Mouse (Mus musculus): Measurements from ENCODE around the gene Cdh3.

The Cdh3 gene

DNA sequence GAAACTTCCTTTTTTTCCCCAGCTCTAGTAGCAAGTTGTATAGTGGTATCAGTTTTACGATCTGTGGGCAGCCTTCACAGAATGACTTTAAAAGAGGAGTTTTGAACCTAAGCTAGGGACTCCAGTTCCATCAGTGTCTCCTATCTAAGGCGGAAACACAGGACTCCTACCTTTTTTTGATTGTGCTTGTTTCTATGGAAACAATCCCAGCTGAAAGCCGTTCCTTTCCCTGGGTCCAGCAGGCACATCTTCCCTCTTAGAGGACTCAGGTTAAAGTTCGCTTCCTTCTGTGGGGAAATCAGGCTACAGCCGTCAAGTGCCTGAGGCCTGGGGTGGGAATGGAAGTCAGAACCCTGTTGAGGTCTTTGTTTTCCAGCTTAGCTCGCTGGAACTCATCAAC, 16.0 kb downstream of the Cdh3 start:
- no peak for DNase-seq (ENCODE audit: low read depth in 1 of 2, low spot score in 2 of 2)

GRCm38 (mm10) chr8:106527241-106528036, 16.7 kb downstream of the Cdh3 start:
- no peak for DNase-seq (ENCODE audit: low read depth in 1 of 2, low spot score in 2 of 2)

DNA sequence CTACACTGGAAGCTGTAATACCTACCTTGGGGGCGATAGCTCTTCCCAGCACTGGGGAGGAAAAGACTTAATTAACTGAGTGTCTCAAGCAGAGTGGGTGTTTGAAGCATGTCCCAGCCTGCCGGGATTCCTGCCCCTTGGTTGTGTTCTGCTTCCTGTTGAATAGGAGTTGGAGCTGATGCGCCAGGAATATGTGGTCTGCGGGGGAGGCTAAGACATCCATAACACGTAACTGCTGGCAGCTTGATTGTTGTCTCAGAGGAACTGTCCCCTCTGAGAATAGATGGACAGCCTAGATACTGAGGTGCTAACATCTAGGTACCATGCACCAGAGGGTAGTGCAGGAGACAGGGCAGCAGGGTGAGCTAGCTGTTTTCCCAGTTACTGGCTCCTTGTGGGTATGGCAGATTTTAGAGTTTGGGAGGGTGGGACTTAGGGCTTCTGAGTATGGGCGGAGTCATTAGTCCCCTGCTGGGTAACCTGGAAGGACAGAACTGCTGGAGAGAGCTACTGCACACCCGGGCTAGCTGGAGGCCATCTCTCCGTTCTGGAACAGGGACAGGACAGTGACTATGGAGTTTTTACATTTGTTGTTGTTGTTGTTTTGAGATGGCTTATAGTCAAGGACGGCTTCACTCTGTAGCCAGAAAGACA, 18.0 kb downstream of the Cdh3 start:
- no peak for DNase-seq (ENCODE audit: low read depth in 1 of 2, low spot score in 2 of 2)

DNA sequence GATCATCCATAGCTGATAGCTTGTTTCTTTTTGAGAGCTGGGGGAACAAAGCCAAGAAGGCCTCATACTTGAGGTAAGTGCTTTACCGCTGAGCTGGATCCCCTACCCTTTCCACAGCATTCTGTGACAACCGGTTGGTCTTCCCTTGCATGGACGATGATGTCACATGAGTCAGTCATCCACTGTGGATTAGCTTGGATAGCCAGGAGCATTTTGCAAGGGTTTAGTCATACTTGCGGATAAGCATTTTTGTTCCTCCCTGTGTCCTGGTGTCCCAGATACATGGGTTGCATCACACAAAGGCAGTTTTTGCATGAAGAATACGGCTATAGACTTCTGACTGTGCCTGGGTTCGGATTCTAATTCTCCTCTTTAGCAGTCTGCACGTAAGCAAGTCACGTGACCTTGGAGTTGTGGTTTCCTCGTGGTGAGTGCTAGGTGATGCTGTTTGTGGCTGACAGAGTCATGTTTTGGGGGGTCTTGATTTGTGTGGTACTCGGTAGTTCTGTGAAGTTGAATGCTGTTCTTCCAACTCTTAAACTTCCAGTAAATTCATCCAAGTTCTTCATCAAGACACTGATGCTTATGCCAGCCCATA, 19.3 kb downstream of the Cdh3 start:
- no peak for DNase-seq (ENCODE audit: low read depth in 1 of 2, low spot score in 2 of 2)

DNA sequence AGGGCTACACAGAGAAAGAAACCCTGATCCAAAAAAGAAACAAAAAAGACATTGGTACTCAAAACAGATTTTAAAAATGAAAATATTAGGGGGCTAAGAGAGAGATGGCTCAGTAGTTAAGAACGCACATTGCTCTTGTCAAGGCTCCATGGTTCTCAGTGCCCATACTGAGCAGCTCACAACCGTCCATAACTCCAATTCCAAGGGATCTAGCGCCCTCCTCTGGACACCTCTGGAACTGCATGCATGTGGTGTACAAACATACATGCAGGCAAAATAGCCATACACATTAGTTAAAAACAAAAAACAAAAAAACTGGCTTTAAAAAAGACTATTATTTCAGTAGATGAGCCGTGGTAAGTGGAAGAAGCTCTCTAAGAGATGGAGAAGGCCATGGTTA, 19.9 kb downstream of the Cdh3 start:
- no peak for DNase-seq (ENCODE audit: low read depth in 1 of 2, low spot score in 2 of 2)

- DNase-seq (ENCODE audit: low read depth in 1 of 2, low spot score in 2 of 2) = no peak
These were observed 23.0 kb downstream of the Cdh3 start for GRCm38 (mm10) chr8:106533709-106534108.

DNA sequence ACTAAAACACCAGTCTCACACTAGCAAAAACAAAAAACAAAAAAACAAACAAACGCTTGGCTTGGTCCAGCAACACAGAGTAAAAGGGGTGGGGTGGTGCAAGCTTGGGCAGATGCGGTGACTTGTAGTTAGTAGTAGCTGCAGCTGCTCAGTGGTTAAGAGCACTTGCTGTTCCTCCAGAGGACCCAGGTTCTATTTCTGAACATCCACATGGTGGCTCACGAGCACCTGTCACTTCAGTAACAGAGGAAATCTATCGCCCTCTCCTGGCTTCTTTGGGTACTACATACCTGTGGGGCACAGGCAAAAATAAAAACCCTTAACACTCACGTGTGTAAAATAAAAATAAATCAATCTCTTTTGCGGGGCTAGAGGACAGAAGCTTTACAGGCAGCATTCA, 23.8 kb downstream of the Cdh3 start:
- DNase-seq (ENCODE audit: low read depth in 1 of 2, low spot score in 2 of 2) = peak in 1 of 2 experiments; percentile 18

DNA sequence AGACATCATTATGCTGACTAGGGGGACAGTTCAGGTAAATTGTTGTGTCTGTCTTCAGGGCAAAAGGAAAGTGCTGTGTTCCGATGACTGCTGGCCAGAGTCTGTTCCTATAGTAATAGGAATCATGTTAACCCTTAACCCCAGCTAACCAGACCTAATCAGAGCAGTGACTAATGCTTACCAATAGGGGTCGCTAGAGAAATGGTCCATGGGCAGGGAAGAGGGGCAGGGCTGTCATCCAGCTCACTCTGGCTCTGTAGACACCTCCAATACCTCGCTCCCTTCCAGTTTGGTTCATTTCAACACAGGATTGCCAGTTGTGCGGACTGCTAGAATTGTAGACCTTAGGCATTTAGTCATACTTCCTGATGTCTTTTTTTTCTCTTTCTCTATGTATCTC, 24.8 kb downstream of the Cdh3 start:
- DNase-seq (ENCODE audit: low read depth in 1 of 2, low spot score in 2 of 2) = no peak

- no peak for DNase-seq (ENCODE audit: low read depth in 1 of 2, low spot score in 2 of 2)
These were observed 28.5 kb downstream of the Cdh3 start for GRCm38 (mm10) chr8:106539193-106539592.

GRCm38 (mm10) chr8:106541002-106541401, 30.3 kb downstream of the Cdh3 start:
- DNase-seq (ENCODE audit: low read depth in 1 of 2, low spot score in 2 of 2) = no peak

GRCm38 (mm10) chr8:106543043-106543442, 32.4 kb downstream of the Cdh3 start:
- DNase-seq (ENCODE audit: low read depth in 1 of 2, low spot score in 2 of 2) = no peak

DNA sequence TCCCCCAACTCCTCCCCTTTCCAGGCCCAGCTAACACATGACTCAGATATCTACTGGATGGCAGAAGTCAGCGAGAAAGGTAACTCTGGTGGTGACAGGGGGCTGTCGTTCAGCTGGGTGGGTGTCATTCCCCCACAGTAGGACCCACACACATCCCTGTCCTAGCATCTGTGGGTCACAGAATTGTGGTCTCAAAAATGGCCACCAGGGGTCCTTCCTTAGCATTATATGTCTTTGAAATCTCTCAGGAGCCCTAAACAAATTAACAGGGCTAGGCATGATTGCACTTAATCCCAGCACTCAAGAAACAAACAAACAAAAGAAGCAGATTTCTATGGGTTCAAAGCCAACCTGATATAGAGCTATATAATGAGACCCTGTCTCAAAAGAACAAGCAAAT, 34.5 kb downstream of the Cdh3 start:
- peak in 1 of 2 experiments; percentile 19 for DNase-seq (ENCODE audit: low read depth in 1 of 2, low spot score in 2 of 2)

DNA sequence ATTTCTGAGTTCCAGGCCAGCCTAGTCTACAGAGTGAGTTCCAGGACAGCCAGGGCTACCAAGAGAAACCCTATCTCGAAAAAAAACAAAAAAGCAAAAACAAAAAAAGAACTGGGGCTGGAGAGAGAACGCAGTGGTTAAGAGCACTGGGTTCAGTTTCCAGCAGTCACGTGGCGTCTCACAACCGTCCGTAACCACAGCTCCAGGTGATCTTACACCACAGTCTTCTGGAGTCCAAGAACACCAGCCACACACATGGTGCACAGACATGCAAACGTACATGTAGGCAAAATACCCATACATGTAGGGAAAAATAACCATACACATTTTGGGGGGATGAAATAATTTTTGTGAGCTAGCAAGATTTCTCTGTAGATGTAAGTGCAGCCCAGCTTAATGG, 36.1 kb downstream of the Cdh3 start:
- DNase-seq (ENCODE audit: low read depth in 1 of 2, low spot score in 2 of 2) = no peak

DNA sequence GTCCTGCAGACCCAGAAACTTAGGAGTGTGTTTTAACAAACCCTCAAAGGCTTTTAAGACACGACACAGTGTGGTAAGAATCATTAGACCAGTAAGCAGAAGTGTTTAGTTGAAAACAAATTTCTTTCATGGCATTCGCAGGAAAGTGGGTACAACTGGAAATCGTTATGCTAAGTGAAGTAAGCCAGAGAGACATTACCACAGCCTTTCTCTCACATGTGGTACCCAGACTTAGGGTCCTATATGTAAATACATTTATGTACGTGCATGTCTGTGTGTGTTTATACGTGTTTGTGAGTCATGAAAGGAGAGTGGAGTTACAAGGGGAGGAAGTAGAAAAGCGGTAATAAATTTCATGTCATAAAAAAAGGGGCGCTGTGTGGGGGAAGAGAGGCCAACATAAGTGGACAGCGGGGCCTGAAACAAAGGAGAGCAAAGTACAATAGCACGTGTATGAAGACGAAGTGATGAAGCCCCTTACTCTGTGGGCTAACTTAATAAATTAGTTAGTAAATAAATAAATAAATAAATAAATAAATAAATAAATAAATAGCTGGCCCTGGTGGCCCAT, 37.8 kb downstream of the Cdh3 start:
- DNase-seq (ENCODE audit: low read depth in 1 of 2, low spot score in 2 of 2) = no peak

- no peak for DNase-seq (ENCODE audit: low read depth in 1 of 2, low spot score in 2 of 2)
These were observed 40.2 kb downstream of the Cdh3 start for GRCm38 (mm10) chr8:106550906-106551305.

- DNase-seq (ENCODE audit: low read depth in 1 of 2, low spot score in 2 of 2) = no peak
These were observed 43.3 kb downstream of the Cdh3 start for GRCm38 (mm10) chr8:106554011-106554410.

DNA sequence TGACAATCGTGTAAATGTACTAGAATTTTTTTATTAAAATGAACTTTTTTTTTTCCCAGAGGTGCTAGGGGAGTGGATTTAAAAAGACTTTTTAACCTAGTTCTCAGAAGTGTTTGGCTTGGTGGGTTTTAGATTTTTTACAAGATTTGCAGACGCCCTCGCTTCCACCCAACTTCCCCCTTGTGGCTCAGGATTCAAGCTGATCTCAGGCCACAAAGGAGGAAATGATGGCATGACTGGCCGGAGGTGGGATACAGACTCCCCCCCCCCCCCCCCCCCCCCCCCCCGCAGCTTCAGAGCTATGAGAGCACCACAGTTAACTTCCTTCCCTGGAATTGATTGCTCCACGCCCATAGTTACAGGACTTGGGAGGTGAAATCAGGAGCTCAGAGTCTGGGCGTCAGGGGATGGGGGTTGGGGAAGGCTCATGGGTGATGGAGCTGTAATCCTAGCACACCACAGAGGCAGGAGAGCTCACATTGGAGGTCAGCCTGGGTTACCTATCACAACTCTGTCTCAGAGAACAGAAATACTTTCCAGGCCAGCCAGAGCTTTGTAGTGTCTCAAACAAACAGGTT, 45.5 kb downstream of the Cdh3 start:
- DNase-seq (ENCODE audit: low read depth in 1 of 2, low spot score in 2 of 2) = no peak

DNA sequence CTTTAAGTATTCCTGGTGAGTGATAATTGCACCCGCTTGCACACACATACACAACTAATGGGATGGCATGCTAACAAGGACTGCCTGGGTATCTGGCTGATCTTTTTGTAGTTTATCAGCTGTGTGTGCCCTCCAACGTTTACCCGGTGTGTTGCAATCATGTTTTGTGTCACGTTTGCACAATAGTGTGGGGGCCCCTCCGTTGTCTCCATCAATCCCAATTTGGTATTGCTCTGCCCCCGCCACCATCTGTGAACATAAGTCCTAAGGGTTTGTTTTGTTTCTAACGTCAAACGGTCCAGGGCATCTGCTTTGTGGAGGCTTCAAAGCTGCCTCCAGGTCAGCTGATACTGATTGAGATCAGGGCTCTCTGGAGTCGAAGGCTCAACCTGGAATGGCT, 49.2 kb downstream of the Cdh3 start:
- no peak for DNase-seq (ENCODE audit: low read depth in 1 of 2, low spot score in 2 of 2)

GRCm38 (mm10) chr8:106561097-106561865, 50.6 kb downstream of the Cdh3 start:
- DNase-seq (ENCODE audit: low read depth in 1 of 2, low spot score in 2 of 2) = peak; percentile 63 to 68

DNA sequence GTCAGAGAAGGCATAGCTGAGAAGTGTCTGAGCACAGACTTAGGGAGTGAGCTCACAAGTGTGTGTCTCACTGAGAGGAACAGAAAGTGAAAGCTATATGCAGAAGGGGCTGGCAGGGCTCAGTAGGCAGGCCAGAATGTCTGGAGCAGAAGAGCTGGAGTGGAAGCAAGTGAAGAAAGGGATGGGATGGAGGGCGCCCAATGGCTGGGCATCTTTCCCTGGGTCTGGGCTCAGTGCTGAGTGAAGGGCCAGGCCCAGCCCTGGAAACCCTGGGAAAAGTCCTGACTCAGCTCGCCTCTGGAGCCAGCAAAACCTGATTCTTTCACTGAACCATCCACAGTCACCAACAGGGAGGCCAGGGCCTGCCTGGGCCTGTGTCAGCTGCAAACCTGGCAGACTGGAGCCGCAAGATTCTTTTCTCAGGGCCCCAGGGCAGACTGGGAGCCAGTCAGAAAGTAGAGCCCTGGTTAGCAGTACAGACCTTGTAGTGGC, 53.0 kb downstream of the Cdh3 start:
- peak in 1 of 2 experiments; percentile 24 for DNase-seq (ENCODE audit: low read depth in 1 of 2, low spot score in 2 of 2)

GRCm38 (mm10) chr8:106569006-106569405, 58.3 kb downstream of the Cdh3 start:
- DNase-seq (ENCODE audit: low read depth in 1 of 2, low spot score in 2 of 2) = no peak

Data from monocyte, adult 2 months (primary cell).